Mouse (Mus musculus) mouse trophoblast stem cell (cell line): Measurements from ENCODE around the gene Gnai2.

Experiments
- in situ Hi-C, 2 experiments: fragments of 300-500 bp; cut with MseI, MboI; formaldehyde crosslinking; loops; 2 replicates in 1 of 2; 3 replicates in 1 of 2; pipeline ENCODE4 v1.15.1; 2025

The Gnai2 gene

GRCm38 (mm10) chr9:107631861-107632260 is 3.3 kb downstream of the Gnai2 start:
- in situ Hi-C loops = no loop called here

GRCm38 (mm10) chr9:107631311-107631826 is 3.8 kb downstream of the Gnai2 start:
- in situ Hi-C loops = no loop called here

DNA sequence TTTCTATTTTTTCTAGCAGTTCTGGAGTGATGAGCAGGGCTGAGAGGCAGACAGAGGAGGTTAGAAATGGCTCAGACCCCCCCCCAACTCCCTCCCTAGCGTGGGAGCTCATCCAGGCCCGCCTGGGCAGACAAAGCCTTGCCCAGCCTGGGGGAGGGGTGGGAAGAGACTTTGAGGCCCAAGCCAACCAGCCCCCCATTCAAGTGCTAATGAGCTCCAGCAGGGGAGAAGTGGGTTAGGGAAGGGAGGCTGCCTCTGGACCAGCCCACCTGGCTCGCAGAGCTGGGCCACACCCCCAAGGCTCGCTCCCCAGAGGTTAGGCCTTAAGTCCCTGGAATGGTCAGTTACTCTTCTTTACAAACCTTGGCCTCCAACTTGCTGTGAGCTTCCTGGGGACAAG is 4.6 kb downstream of the Gnai2 start:
- in situ Hi-C loops = no loop called here

DNA sequence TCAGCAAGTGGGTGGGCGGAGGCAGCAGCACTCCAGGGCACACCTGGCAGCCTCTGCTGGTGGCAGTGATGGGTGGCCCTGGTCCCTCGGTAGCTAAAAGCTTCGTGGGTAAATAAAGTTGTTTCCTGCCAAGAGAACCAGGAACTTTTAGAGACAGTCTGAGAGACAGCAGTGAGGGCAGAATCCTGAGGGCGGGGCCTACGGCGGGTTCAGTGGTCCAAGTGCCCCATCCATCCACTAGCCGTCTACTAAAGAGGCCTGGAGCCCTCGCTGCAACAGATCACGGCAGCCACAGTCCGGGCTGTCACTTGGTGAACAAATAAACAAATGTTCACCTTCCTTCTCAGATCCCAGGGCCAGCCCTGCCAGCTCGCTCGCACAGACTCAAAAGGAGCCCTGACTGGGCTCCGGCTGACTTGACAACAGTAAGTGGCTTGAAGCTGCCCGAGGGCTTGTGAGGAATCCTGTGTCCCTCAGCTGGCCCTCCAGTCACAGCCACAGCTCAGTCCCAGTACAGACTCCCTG is 5.2 kb downstream of the Gnai2 start:
- in situ Hi-C loops = no loop called here

DNA sequence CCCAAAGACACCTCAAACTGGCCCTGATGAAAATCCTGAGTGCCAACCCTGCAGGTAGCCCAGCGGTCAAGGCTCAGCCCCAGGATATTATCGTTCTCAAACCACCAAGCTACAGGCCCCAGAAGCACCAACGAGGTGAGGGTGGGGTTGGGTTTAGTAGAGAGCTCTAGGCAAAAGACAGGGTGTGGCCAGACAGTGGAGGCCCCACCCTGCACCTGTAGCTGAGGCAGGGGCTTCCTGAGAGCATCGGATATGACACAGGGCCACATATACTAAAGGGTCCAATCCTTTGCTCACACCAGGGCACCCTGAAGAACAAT is 5.8 kb downstream of the Gnai2 start:
- in situ Hi-C loops = no loop called here

- in situ Hi-C loops = no loop called here
Observed at GRCm38 (mm10) chr9:107628721-107629410, 6.3 kb downstream of the Gnai2 start.

- in situ Hi-C loops = no loop called here
Observed at GRCm38 (mm10) chr9:107627387-107628255, 7.5 kb downstream of the Gnai2 start.

DNA sequence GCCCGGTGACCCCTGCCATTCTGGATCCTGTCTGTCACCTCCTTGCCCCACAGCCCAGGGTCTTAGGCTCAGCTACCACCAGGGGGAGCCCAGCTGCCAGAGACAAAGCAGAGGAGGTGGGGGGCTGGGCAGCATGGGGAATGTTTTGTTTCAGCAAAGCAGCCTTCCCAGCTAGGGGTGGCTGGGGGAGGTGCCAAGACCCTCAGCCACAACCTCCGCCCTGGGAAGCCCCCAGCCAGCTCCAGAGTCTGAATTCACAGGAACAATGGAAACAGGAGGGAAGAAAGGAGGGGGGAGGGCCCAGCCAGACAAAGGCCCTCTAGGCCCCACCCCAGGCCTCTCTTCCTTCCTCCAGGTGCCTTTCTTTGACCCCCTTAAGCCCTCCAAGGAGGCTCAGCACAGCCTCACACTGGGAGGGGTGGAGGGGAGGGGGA is 8.3 kb downstream of the Gnai2 start:
- in situ Hi-C loops = no loop called here

DNA sequence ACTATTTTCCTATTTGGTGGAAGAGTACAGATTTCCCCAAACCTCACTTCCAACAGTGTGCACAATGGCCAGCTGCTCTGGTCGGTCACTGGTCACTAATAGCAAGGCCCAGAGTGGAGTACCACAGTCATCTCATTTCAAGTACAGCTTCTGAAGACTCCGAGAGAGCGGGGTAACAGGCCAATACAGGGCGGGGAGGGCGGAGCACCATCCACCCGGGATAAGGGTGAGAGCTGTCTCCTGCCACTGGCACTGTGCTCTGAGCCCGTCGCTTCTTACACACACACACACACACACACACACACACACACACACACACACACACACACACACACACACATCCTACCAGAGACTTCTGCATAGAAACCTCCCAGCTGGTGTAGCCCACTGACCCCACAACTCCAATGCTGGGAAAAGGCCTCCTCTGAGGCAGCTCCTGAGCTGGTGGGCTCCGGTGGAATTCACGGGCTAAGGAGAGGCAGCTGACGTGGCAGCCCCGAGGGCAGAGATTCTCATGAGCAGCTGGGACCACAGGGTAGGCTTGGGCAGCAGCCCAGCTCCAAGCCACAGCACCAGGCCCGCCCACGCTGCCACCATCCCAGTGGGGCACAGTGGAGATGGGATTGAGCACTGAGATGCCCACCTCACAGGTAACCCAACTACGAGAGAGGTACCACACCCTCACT is 8.9 kb downstream of the Gnai2 start:
- in situ Hi-C loops = no loop called here

GRCm38 (mm10) chr9:107625351-107626128 is 9.6 kb downstream of the Gnai2 start:
- in situ Hi-C loops = no loop called here

DNA sequence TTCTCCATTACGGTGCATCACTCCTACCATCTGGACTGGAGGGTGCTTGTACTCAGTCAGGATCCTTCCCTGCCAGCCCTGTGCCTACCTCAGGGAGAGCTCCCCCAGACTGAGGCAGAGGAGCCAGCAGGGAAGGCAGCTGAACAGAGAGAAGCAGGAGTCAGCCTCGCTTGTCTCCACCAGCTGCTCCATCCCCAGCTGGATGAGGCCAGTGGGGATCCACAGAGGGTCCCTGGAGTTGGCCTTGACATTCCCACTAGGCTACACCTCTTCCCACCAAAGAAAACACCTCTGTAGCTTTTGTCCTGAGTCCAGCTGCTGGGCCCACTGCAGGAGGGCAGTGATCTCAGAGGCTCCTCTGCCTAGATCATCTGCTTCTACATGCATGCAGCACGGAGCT is 10.2 kb downstream of the Gnai2 start:
- in situ Hi-C loops = no loop called here

DNA sequence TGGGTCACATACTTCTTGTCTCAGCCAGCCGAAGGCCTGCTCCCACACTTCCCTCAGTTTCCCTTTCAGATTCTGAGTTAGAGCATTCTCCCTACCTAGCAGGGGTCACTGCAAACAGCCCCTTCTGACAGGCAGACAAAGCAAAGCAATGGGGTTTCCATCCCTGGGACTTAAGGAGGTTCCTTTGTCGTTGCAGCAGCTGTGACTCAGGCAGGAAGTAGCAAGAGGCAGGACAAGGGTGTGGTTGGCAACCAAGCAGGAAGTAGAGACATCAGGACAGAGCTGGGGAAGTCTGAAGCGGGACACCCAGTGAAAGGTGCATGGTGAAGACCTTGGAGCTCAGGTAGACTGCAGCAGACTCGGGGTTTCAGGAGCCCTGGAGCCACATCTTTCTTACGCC is 10.6 kb downstream of the Gnai2 start:
- in situ Hi-C loops = no loop called here

GRCm38 (mm10) chr9:107620954-107621353 is 14.2 kb downstream of the Gnai2 start:
- in situ Hi-C loops = no loop called here

- in situ Hi-C loops = no loop called here
Observed at GRCm38 (mm10) chr9:107619546-107619879, 15.7 kb downstream of the Gnai2 start.

GRCm38 (mm10) chr9:107618778-107619545 is 16.2 kb downstream of the Gnai2 start:
- in situ Hi-C loops = no loop called here

GRCm38 (mm10) chr9:107618098-107618497 is 17.1 kb downstream of the Gnai2 start:
- in situ Hi-C loops = no loop called here

GRCm38 (mm10) chr9:107617461-107617860 is 17.7 kb downstream of the Gnai2 start:
- in situ Hi-C loops = no loop called here

DNA sequence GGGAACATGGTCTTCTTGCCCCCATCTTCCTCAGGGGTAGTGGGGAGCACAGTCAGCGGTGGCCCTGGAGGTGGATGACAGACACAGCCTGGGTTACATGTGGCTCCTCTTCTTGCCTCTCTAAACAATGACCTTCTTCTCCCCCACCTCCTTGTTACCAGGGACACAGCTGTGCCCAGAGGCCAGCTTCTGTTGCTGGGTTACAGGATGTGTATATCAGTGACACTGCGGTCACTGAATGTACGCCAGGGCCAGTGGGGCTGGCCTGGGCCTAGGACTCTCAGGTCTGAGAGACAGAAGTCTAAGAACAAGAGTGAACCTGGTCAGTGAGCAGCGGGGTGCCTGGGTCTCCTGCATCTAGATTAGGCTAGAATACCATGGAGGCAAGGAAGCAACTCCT is 20.1 kb downstream of the Gnai2 start:
- in situ Hi-C loops = no loop called here

DNA sequence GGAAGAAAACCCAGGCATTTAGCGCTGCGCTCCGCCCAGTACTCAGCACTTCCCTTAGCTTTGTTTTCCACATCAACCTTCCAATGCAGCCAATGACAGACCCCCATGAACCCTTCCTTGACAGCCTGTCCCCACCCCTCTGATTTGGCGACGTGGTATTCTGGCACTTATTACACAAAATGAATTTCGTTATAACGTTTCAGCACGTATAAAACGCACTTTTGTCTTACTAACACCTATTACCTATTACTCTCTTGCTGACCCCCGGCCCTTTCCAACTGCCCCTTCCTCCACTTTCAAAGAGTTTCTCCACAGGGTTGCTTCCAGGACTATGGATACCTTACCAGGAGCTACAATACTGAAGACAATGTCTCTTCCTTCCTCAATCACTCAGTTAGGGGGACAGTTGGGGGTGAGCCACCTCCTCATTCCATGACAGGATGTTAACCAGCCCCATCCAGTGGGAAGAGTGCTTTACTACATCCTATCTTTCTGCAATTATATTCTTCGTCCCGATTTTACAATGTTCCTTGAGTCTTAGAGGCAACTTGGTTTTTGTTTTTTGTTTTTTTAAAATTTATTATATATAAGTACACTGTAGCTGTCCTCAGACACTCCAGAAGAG is 22.1 kb downstream of the Gnai2 start:
- in situ Hi-C loops = no loop called here
